Mouse (Mus musculus): ENCODE measurements at regions not wholly inside any gene's neighbourhood (a gene's known extent, or its start where the extent isn't known, plus 50 kb on each side); places are given as distances from the start of the nearest gene placed in this dataset.

- DNase-seq (ENCODE audit: low read depth), result no peak
Measured at GRCm38 (mm10) chr1:151045334-151045733, 52.1 kb upstream of the Hmcn1 start.

GRCm38 (mm10) chr1:151046626-151047025, 53.4 kb upstream of the Hmcn1 start:
- no peak for DNase-seq (ENCODE audit: low read depth)

GRCm38 (mm10) chr1:151049726-151050506, 56.7 kb upstream of the Hmcn1 start:
- DNase-seq (ENCODE audit: low read depth), result no peak

GRCm38 (mm10) chr1:151050507-151050816, 57.2 kb upstream of the Hmcn1 start:
- DNase-seq (ENCODE audit: low read depth), result no peak

- no peak for DNase-seq (ENCODE audit: low read depth)
Measured at GRCm38 (mm10) chr1:151053268-151053667, 60.0 kb upstream of the Hmcn1 start.

- DNase-seq (ENCODE audit: low read depth), result no peak
Measured at GRCm38 (mm10) chr1:151055396-151055795, 62.2 kb upstream of the Hmcn1 start.

GRCm38 (mm10) chr1:151059546-151060136, 66.4 kb upstream of the Hmcn1 start:
- no peak for DNase-seq (ENCODE audit: low read depth)

GRCm38 (mm10) chr1:151065090-151065567, 71.9 kb upstream of the Hmcn1 start:
- no peak for DNase-seq (ENCODE audit: low read depth)

- DNase-seq (ENCODE audit: low read depth), result no peak
Measured at GRCm38 (mm10) chr1:151066379-151067128, 73.3 kb upstream of the Hmcn1 start.

- DNase-seq (ENCODE audit: low read depth), result no peak
Measured at GRCm38 (mm10) chr1:151074508-151075314, 81.5 kb upstream of the Hmcn1 start.

- no peak for DNase-seq (ENCODE audit: low read depth)
Measured at GRCm38 (mm10) chr1:151075541-151075940, 82.3 kb upstream of the Hmcn1 start.

GRCm38 (mm10) chr1:151078909-151079522, 85.8 kb upstream of the Hmcn1 start:
- peak; percentile 62 for DNase-seq (ENCODE audit: low read depth)

- no peak for DNase-seq (ENCODE audit: low read depth)
Measured at GRCm38 (mm10) chr1:151079614-151080360, 86.6 kb upstream of the Hmcn1 start.

GRCm38 (mm10) chr1:151080510-151080980, 87.3 kb upstream of the Hmcn1 start:
- no peak for DNase-seq (ENCODE audit: low read depth)

GRCm38 (mm10) chr1:151082510-151083033, 89.3 kb upstream of the Hmcn1 start:
- DNase-seq (ENCODE audit: low read depth), result no peak

- no peak for DNase-seq (ENCODE audit: low read depth)
Measured at GRCm38 (mm10) chr1:151083806-151084205, 90.6 kb upstream of the Hmcn1 start.

GRCm38 (mm10) chr1:151086111-151086859, 93.0 kb upstream of the Hmcn1 start:
- no peak for DNase-seq (ENCODE audit: low read depth)

GRCm38 (mm10) chr1:151087151-151087660, 94.0 kb upstream of the Hmcn1 start:
- DNase-seq (ENCODE audit: low read depth), result no peak

- no peak for DNase-seq (ENCODE audit: low read depth)
Measured at GRCm38 (mm10) chr1:151087811-151088511, 94.4 kb upstream of the Gm47985 start.

All from c-Kit-positive CD71-negative TER-119-negative erythroid progenitor cells, embryonic 14.5 days (primary cell).